Mouse (Mus musculus) heart, postnatal 25 days (tissue): ENCODE data around the gene Gm20441. TPM values are rescaled to one million over a fixed set of nuclear protein-coding genes. Genes with fewer than 3 reads are reported as not detected.
"Not testable (repeated sequence)": the region's sequence is repeated elsewhere in the genome, so short reads cannot be mapped to it uniquely, and the experiment has no call there.

ENCODE experiments used
- DNase-seq: peaks from one replicate; pipeline ENCODE4 v3.0.0; 2022; ENCODE audit warnings: low spot score
- intact Hi-C: fragments of 180-260 bp; cut with DNase I; formaldehyde crosslinking; loops from one replicate; pipeline ENCODE4 v1.15.1; 2025
- total RNA-seq, 2 experiments: library from RNA; stranded (reverse); gene quantifications; 2 replicates each; pipeline ENCODE4 v1.2.3; 2021

The Gm20441 gene
- total RNA-seq, 2 experiments from 2014 or later, result 0.44 TPM; not detected in 1

DNA sequence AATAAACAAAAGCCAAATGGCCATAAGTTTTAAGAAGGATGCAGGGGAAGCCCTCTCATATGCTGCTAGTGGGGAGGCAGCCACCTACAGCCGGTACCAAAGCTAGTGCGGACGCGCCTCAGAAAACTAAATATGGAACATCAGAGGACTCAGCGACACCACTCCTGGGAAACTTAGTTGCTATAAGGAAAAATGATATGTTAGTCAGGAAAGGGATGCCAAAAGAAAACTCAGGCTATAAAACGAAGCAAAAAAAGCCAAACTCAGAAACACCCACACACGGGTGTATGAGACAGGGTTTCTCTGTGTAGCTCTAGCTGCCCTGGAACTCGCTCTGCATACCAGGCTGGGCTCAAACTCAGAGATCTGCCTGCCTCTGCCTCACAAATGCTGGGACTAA, 7.5 kb upstream of the Gm20441 start:
- DNase-seq, result no peak
- intact Hi-C loops, result no loop called here

DNA sequence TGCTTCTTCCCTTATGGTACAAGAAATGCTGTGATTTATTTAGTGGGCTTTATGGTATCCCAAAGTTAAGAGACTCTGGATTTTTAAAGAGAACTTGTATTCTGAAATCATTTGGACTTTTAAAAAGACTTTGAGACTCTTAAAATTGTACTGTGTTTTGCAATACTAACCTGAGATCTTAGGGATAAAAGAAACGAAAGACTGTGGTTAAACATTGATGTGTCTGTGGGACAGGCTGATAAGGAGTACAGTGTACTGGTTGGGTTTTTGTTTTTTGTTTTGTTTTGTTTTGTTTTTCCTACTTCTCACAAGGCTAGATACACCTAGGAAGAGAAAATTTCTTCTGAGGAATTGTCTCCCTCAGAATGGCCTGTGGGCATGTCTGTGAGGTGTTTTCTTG, 4.7 kb upstream of the Gm20441 start:
- intact Hi-C loops, result no loop called here
- DNase-seq, result no peak

DNA sequence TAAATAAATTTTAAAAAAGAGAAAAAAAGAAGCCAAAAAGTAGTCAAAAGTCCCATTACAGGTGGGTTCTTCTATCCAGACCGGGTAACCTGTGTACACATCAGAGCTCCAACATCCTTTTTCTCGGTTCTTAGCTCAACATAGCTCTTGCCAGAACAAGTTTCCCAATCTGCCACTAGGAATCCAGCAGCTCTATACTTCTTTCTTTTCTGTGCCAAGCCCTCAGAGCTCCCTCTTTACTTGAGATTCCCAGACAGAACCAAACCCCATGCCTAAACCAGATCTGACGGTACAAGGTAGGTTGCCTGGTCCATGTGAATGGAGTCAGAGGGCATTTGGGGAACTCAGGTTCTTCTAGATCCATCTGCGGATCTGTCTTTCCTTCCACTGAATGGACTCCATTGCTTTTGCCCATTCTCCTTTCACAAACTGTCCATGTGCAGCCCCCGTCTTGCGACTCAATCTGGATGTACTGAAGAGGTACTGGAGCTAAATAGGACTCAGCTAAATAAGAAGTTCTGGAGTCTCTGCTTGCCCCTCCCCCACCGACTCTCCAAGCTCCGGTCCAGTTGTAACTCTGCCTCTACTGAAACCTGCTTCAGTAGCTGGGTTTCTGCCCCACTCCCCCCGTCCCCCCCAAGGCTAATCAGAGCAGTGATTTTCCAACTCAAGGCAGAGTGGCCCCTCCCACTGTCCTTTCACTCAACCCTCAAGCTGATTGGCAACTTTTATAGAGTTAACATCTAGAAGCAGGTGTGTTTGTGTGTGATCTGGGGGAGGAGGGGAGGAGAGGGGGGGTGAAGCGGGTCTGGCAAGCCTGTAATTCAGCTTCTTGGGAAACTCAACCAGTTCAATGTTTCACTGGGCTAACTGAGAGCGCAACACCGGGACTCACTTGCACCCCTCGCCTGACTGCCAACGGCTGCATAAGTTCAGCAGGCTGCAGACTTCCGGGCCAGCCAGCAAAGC, 1.3 kb downstream of the Gm20441 start:
- DNase-seq, result no peak
- intact Hi-C loops, result no loop called here

- DNase-seq, result no peak
- intact Hi-C loops, result no loop called here
These were observed 2.9 kb downstream of the Gm20441 start for GRCm38 (mm10) chr10:75777885-75778284.

GRCm38 (mm10) chr10:75776562-75776961, 4.2 kb downstream of the Gm20441 start:
- DNase-seq, result no peak
- intact Hi-C loops, result no loop called here

DNA sequence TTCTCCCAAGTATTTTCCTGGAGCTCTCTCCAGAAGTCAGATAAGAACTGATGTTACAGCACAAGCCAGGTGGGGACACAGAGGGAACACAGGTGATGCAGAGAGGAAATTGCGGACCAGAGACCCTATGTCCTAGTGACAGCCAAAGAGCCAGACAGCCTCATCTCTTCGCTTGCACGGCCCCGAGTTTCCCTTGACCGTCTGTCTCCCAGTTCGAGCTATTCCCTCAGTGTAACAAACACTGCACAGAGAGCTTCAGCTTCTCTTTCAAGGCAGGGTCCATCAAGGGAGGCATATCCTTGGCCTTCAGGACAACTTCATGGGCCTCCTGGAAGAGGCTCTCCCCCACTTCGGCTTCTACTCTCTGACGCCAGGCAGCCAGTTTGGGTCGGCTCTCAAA, 6.2 kb downstream of the Gm20441 start:
- intact Hi-C loops, result loop anchor here (5.0 kb wide), 1 partner anchor 58 kb away; no protein-coding TSS in a partner anchor

GRCm38 (mm10) chr10:75774102-75774501, 6.7 kb downstream of the Gm20441 start:
- DNase-seq, result no peak
- intact Hi-C loops, result loop anchor here (5.0 kb wide), 1 partner anchor 58 kb away; no protein-coding TSS in a partner anchor

More for the DNA sequence above, 6.2 kb downstream of the Gm20441 start:
- DNase-seq, result no peak

DNA sequence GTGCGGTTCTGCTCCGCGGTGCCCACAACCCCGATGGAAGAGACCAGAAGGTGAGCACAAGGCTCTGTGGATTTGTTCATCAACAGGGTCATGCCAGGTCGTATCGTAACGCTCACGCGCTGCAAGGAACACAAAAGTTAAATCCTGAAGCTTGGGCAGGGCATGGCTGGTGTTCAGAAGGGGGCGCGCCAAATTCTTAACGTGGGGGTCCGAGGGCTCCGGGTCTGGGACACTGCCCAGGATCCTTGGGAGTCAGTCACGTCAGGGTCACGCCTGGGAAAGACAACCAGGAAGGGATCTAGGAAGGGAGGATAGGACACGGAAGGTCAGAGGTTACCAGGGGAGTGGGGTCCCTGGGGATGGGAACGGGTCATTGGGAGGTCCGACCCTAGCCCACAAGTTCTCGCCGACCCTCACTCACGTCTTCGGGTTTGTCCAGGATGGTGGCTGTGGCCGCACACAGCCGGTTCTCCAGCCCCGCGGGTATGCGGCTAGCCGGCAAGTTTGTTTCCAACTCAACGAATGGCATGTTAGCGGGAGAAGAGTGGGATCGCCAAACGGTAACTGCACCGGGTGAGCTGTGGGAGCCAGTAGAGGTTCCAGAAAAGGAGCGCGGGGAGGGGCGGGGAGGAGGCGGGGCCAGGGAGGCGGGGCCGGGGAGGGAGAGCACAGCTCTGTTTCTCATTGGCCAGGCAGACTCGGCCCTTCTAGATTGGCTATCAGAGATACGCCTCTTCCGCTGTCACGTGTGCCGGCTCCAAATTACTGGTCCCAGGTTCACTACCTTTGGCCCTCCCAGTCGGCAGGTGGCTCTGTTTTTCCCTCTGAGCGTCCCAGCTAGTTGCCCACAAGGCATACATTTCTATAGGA, 7.7 kb downstream of the Gm20441 start, which contains the start of gene Ddt:
Gene Ddt (minus strand): TSS at position 620 of the 870 bp plus-strand sequence.
- intact Hi-C loops, result loop anchor here (5.0 kb wide), 1 partner anchor 59 kb away; no protein-coding TSS in a partner anchor
- peak; percentile 64 for DNase-seq

- intact Hi-C loops, DNase-seq: not testable (repeated sequence)
These were observed 13.0 kb downstream of the Gm20441 start for GRCm38 (mm10) chr10:75767756-75768155.

DNA sequence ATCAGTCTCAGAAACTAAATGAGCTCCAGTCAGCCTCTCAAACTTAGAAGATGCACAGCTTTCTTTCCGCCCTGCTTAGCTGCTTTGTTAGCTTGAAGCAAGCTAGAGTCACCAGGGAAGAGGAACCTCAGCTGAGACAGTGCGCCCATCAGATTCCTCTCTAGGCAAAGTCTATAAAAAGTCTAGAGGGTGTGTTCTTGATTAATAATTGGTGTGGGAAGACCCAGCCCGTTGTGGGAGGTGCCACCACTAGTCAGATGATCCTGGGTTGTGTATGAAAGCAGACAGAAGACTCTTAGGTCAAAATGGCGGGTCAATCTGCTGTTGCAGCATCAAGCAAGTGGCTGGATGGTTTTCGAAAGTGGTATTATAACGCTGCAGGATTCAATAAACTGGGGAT, 13.9 kb downstream of the Gm20441 start:
- no peak for DNase-seq
- intact Hi-C loops, result no loop called here

GRCm38 (mm10) chr10:75764519-75765473, 16.0 kb downstream of the Gm20441 start:
- intact Hi-C loops, result loop anchor here (5.0 kb wide), 2 partner anchors 88 to 183 kb away; no protein-coding TSS in a partner anchor
- DNase-seq, result no peak

DNA sequence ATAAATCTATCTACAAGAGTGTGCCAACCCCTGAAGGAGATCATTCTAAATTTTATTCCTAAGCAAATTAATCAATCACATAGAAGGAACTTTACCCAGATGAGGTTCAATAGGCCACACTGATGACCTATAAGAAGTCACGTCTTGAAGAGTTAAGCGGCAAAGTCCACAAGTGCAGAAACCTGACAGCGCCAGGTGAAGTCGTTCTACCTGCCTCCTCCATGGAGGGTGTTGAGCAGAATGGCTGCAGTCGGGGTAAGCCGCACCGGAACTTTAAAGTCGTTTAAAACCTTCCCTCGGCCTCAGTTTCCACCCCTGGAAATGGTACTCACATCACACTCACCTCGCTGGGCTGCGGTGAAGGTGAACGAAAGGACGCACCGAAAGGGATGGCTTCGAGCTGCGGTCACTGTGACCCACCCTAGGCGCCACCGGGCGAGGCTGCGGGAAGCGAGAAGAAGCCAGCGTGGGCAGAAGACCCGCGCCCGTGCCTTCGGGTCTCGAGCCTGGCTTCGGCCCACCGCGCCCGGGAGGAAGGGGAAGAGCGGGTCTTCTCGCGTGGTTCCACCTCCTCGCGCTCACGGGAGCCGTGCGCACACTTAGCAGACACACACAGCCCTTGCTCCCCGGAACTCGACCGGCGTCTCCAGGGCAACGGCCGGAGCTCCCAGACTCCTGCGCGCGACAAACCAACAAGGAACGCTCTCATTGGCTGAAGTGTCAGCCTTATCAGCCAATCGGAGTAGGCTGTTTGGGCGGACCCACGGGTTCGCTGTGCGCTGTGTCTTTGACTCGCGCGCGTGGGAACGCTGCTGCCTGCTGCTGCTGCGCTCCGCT, 16.9 kb downstream of the Gm20441 start, which contains the start of gene Cabin1:
Gene Cabin1 (minus strand): TSS at position 660 of the 837 bp plus-strand sequence.
- DNase-seq, result peak; percentile 94
- intact Hi-C loops, result loop anchor here (5.0 kb wide), 2 partner anchors 88 to 183 kb away; no protein-coding TSS in a partner anchor

DNA sequence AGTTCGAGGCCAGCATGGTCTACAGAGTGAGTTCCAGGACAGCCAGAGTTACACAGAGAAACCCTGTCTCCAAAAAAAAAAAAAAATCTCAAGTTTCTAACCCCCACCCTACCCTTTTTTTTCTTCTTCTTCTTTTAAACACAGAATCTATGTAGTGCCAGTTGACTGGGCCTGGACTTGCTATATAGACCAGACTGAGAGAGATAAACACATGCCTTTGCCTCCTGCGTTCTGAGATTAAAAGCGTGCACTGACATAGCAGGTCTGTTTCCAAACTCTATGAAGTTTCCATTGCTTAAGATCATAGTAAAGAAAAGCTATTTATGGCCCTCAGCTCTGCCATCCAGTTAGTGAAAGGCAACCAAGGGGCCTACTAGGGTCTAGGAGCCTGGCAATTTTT, 18.3 kb downstream of the Gm20441 start:
- intact Hi-C loops, result loop anchor here (5.0 kb wide), 2 partner anchors 90 to 185 kb away; no protein-coding TSS in a partner anchor
- DNase-seq, result no peak

GRCm38 (mm10) chr10:75760311-75760710, 20.4 kb downstream of the Gm20441 start:
- intact Hi-C loops, result loop anchor here (5.0 kb wide), 2 partner anchors 92 to 187 kb away; no protein-coding TSS in a partner anchor
- no peak for DNase-seq

DNA sequence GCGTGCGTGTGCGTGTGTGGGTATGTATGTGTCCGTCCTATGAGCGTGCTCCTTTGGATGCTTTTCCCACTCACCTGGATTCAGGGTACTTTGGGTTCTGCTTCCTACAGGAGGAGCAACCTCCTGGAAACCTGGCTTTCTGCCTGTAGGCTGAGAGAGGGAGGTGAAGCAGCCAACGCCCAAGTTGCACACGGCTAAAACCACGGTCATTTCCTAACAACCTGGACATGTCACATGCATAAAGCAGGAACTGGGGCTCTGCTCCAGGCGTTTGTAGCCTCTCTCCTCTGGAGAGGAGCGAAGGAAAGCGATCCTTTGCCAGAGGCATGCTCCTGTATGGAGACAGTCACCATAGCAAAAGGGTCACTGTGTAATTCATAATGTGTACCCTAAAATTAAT, 24.0 kb downstream of the Gm20441 start:
- intact Hi-C loops, result no loop called here
- no peak for DNase-seq

DNA sequence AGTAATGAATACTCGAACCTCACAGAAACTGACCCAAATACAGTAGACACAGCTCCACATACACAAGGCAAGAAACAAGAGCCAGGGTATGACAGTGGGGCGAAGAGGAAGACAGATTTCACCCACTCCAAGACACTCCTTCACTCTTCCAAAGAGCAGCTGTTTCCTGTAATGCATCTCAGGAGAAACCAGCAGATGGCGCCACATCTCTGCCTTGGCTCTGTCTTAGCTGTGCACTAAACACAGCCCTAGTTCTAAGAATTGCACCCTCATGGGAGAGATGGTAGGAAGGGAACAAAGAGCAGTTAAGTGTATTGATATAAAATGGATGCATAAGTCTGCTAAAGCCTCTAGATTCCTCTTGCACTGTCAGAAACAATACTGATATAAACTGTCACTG, 36.7 kb downstream of the Gm20441 start:
- peak; percentile 35 for DNase-seq
- intact Hi-C loops, result loop anchor here (1.0 to 5.0 kb wide), 3 partner anchors 88 to 207 kb away; no protein-coding TSS in a partner anchor

DNA sequence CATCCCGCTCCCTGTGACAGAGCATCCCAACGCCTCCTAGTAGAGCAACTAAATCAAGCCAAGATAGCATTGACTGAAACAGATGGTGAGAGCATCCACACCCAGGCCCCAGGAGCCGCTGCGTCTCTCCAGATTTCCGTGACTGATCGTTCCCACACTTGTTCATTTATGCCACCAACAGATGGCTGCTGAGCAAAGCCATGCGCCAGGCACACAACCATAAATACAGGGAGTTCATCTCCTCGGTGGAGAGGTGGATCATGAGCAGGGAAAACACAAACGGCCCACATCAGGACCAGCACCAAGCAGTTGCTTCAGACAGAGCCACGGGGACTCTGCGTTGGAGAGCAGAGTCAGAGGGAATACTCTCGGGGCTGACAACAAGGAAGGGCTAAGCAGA, 37.4 kb downstream of the Gm20441 start:
- intact Hi-C loops, result loop anchor here (5.0 kb wide), 1 partner anchor 89 kb away; no protein-coding TSS in a partner anchor

DNA sequence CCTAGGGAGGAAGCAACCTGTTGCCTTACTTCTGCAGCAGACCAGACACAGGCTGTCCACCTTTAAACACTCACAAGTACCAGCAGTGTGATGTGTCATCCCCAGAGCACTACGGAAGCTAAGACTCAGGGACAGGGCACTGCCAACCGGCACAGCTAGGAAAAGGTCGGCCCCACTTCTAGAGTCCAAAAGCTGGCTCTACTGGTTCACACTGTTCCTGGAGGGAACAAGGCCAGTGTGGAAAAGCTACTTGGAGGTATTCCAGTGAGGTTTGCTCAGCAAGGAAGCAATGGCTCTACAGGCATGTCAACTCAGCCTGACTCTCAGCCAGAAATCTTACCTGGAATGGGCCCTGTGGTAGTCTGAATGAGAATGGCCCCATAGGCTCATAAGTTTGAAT, 39.9 kb downstream of the Gm20441 start:
- intact Hi-C loops, result loop anchor here (5.0 kb wide), 1 partner anchor 91 kb away; no protein-coding TSS in a partner anchor
- DNase-seq, result no peak

More for the DNA sequence above, 37.4 kb downstream of the Gm20441 start:
- DNase-seq, result no peak
